Mouse (Mus musculus): Measurements from ENCODE around the gene Gm9046.

GRCm38 (mm10) chr10:118370443-118370842 is 27.4 kb upstream of the Gm9046 start:
- TF ChIP-seq POLR2A (IDR thresholded peaks at IDR 0.05; ENCODE audit: insufficient read depth, low read depth, low read length): no peak
- no peak for TF ChIP-seq CTCF (IDR thresholded peaks at IDR 0.05; ENCODE audit: insufficient read depth, low read depth, low read length)
